Mouse (Mus musculus): Measurements from ENCODE around the gene Cpvl.

Cpvl gene

GRCm38 (mm10) chr6:53978571-53978970, at the start of gene Cpvl:
Gene Cpvl, minus strand, starts transcription at chr6:53978671.
- DNase-seq (ENCODE audit: low read depth): no peak

- DNase-seq (ENCODE audit: low read depth): no peak
These were observed 45.4 kb upstream of the Cpvl start for GRCm38 (mm10) chr6:54023846-54024245.

- no peak for DNase-seq (ENCODE audit: low read depth)
These were observed 42.8 kb upstream of the Cpvl start for GRCm38 (mm10) chr6:54021123-54021789.

GRCm38 (mm10) chr6:54018861-54019260, 40.4 kb upstream of the Cpvl start:
- no peak for DNase-seq (ENCODE audit: low read depth)

GRCm38 (mm10) chr6:54018038-54018437, 39.6 kb upstream of the Cpvl start:
- no peak for DNase-seq (ENCODE audit: low read depth)

GRCm38 (mm10) chr6:54012163-54012562, 33.7 kb upstream of the Cpvl start:
- DNase-seq (ENCODE audit: low read depth): no peak

- DNase-seq (ENCODE audit: low read depth): no peak
These were observed 31.9 kb upstream of the Cpvl start for GRCm38 (mm10) chr6:54010362-54010761.

GRCm38 (mm10) chr6:54009293-54009692, 30.8 kb upstream of the Cpvl start:
- DNase-seq (ENCODE audit: low read depth): no peak

GRCm38 (mm10) chr6:54008448-54009120, 30.1 kb upstream of the Cpvl start:
- no peak for DNase-seq (ENCODE audit: low read depth)

- DNase-seq (ENCODE audit: low read depth): no peak
These were observed 26.8 kb upstream of the Cpvl start for GRCm38 (mm10) chr6:54005302-54005701.

GRCm38 (mm10) chr6:53996226-53996955, 17.9 kb upstream of the Cpvl start:
- DNase-seq (ENCODE audit: low read depth): no peak

- DNase-seq (ENCODE audit: low read depth): no peak
These were observed 17.0 kb upstream of the Cpvl start for GRCm38 (mm10) chr6:53995519-53995918.

GRCm38 (mm10) chr6:53992386-53992785, 13.9 kb upstream of the Cpvl start:
- no peak for DNase-seq (ENCODE audit: low read depth)

- DNase-seq (ENCODE audit: low read depth): no peak
These were observed 8.8 kb upstream of the Cpvl start for GRCm38 (mm10) chr6:53987235-53987634.

GRCm38 (mm10) chr6:53986273-53986985, 8.0 kb upstream of the Cpvl start:
- DNase-seq (ENCODE audit: low read depth): no peak

GRCm38 (mm10) chr6:53983820-53984219, 5.3 kb upstream of the Cpvl start:
- DNase-seq (ENCODE audit: low read depth): no peak

- no peak for DNase-seq (ENCODE audit: low read depth)
These were observed 4.1 kb upstream of the Cpvl start for GRCm38 (mm10) chr6:53982612-53983011.

GRCm38 (mm10) chr6:53982047-53982600, 3.7 kb upstream of the Cpvl start:
- no peak for DNase-seq (ENCODE audit: low read depth)

GRCm38 (mm10) chr6:53980817-53981480, 2.5 kb upstream of the Cpvl start:
- DNase-seq (ENCODE audit: low read depth): peak; percentile 65

- no peak for DNase-seq (ENCODE audit: low read depth)
These were observed 4.4 kb downstream of the Cpvl start for GRCm38 (mm10) chr6:53974040-53974439.

- no peak for DNase-seq (ENCODE audit: low read depth)
These were observed 5.0 kb downstream of the Cpvl start for GRCm38 (mm10) chr6:53973468-53973867.
